Mouse (Mus musculus) activated CD4-positive, CD25-positive, alpha-beta regulatory T cell, adult 4 months (primary cell): ENCODE measurements around the gene Tmcc3. TPM values are rescaled to one million over a fixed set of nuclear protein-coding genes. Genes with fewer than 3 reads are reported as not detected.
A peak's percentile ranks its signal among the peaks of the same experiment; 100 is the strongest.

ENCODE experiments used
- ATAC-seq: one replicate; pipeline ENCODE4 v1.8.0; 2017
- polyA plus RNA-seq, 2 experiments: library from polyadenylated mRNA; unstranded; fragments of 100-300 nt; shearing (Covaris generic); gene quantifications; one replicate each; pipeline ENCODE4 v1.2.1; 2017

Gene Tmcc3
- polyA plus RNA-seq, 2 experiments from 2014 or later, result 0.44 to 1.8 TPM

DNA sequence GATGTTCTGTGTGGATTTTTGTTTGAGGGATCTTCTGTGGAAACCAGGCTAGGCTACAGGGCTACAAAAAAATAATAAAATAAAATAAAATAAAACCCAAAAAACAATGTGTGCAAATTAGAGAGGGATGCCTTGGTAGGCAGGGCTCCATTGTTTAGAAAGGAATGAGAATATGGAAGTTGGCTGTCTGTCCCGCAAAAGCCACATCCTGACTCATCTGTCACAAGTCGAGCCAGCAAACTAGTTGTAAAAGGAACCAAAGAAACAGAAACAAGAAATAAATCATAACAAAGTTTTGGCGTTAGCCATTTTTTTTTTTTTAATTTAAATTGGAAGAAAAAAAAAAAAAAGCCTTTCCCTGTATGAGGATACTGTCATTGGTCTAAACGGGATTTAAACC lies 105.9 kb downstream of the Tmcc3 start:
- no peak for ATAC-seq

DNA sequence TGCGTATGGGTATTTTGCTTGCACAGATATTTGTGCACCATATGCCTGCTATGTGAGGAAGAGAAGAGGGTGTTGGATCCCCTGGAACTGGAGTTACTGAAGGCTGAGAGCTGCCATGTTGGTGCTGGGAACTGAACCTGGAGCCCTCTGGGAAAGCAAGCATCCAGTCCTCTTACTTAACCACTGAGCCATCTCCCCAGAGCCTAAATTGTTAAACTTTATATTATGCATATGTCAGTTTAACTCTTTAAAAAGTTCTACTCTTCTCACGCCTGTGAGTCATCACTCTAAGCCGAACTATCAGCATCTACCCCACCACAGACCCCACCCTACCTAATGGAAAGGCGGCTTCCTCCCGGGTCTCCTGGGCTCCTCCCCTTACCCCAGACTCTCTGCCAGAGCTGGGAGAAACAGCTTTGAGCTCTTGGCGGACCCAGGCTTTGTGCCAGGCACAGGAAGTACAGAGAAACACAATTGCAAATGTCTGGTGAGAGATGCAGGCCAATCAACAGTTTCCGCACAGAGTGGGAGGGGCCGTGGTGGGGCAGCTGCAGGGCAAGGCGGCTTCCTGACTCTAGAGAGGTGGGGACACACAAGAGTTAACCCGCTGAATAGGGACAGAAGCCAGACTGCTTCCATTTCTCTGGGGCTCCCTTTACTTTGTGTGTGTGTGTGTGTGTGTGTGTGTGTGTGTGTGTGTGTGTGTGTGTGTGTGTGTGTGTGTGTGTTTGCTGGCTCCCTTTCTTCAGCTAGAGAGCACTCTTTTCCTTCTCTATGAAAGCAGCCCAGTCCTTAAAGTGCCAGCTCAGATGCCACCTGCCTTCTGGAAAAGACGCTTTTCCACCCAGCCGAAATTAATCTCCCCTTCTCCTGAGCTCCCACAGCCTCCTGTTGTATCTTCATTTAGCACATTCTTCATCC lies 114.5 kb downstream of the Tmcc3 start:
- peak; percentile 100 for ATAC-seq

DNA sequence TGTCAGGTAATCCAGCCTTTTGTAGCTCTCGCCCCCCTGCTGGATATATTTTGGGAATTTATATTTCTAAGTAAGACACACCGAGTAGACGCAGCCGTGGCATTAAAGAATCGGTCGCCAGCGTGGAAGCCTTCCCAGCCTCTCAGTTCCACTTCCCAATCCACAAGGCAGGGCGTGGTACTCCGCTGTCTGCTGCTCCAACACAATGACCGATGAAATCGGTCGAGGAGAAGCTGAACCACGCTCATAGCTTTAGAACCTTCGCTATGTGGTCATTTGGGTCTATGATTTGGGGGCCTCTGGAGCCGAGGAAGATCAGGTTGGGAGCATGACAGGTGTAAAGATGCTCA lies 115.1 kb downstream of the Tmcc3 start:
- no peak for ATAC-seq

DNA sequence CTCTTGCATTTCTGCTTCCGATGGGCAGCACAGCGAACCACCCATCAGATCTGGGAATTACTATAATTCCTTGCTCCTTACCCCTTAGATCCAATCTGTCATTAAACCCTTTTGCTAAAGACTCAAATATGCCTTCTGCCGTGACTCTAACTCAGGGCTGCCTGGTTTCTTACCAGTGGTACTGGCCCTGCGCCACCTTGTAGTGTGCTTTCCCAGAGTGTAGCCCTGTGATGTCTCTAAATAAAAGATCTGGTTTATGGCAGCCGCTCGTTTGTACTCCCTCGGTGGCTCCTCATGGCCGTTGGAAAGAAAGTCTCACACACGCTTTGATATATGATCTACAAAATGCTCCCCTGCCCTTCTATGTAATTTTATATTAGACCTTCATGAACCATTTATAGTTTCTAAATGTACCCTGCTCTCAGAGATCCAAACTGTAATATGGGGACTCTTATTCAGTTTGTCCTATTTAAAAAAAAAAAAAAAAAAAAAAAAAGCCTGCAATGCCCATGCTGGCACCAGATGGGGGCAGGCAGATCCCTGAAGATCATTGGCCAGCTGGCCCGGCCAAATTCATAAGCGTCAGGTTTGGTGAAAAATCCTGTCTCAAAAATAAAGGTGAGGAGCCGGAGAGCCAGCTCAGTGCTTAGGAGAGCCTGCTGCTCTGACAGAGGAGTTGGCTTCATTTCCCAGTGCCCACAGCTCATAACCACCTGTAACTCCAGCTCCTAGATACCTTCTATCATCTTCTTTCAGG lies 116.6 kb downstream of the Tmcc3 start:
- no peak for ATAC-seq

DNA sequence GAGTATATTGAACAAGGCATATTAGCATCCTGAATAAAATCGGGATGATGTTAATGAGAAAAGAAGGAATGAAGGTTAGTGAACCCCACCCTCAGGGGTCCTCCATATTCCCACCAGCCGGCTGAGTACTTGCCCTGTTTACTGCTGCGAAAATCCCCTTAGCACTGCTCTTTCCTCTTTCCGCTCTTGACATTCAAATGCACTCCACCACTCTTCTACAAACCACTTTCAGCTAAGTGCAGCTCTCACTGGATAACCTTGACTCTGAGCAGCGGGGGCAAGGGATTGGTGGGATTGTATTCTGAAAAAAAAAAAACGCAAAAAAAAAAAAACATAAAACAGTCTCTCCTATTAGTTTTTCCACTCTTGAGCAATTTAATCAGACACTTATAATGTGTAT lies 118.8 kb downstream of the Tmcc3 start:
- ATAC-seq, result no peak

DNA sequence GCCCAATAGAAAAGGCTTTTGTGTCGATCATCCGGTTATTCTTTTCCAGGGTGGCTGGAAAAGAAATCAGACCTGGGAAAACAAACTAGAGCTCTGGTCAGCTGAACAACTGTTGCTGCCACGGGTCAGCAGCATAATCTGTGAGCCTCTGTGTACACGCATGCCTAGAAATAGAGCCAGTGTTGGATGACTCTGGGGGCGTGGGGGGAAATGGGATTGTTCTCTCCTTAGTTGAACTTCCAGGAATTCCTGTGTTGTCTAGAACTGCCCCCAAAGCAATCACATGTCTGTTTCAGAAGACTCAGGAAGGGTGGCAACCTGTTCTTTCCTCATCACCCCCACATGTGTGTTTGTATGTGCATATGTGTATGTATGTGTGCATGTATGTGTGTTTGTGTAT lies 121.2 kb downstream of the Tmcc3 start:
- no peak for ATAC-seq

DNA sequence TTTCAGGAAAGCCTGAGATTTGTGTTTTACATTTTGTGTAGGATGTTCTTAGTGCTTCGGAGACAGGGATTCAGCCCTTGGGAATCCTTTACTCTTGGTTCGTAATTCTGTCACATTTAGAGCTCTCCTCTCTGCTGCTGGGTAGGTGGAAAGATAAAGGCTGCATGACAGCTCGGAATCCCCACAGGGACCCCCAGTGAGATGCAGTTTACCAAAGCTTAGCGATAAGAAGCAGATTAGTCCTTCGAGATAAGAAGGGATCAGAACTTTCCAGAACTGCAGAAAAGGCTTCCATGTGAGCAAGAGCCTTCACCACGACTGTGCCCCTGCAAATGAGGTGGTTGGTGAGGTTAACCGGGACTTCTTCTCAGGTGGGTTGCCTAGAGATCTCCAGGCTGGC lies 122.2 kb downstream of the Tmcc3 start:
- ATAC-seq, result no peak

DNA sequence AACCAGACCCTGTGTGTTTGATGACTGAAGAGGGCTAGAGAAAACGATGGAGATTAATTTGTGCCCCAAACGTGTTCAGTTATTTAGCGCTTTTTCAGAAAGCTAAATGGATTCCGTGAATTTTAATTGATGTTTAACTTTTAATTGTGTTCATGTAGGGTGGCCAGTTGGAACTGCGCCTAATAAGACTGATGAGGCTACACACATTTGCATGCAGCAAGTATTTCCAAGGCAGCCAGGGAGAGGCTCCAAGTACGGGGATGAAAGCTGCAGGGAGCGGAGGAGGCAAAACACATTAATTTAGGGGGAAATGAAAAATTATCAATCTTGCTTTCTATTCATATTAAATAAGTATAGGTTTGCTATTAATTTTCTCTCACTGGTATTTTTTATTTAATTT lies 131.0 kb downstream of the Tmcc3 start:
- no peak for ATAC-seq

DNA sequence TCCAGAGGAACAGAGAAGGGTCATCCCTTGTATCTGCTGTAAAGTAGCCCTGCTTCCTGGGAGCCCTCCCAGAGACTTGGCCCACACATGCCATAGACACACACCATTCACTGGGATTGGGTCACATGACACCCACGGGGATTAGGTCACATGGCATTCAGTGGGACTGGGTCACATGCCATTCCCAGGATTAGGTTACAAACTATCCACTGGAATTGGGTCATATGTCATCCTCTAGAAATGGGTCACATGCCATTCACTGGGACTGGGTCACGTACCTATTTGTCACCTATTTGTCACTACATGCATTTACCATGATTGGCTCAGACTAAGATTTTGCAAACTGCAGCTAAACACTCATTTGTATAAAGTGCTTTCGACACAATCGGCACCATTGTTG lies 131.7 kb downstream of the Tmcc3 start:
- ATAC-seq, result no peak

DNA sequence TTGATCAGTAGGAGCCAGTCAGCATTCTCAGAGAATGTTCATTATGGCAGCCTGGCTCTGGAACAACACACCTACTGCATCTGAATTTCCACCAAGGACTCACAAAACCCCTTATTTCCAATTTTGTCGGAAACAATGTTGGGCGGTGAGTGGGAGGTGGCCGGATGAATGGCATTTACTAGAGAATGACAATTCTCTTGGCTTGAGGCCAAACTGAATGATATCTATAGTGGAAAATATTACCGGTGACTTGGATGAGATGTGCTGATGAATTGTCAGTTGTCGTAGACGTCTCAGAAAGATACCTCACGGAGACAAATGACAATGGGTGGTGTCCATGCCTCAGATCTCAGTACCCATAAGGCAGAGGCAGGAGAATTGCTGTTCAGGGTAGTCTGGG lies 133.4 kb downstream of the Tmcc3 start:
- peak; percentile 36 for ATAC-seq

DNA sequence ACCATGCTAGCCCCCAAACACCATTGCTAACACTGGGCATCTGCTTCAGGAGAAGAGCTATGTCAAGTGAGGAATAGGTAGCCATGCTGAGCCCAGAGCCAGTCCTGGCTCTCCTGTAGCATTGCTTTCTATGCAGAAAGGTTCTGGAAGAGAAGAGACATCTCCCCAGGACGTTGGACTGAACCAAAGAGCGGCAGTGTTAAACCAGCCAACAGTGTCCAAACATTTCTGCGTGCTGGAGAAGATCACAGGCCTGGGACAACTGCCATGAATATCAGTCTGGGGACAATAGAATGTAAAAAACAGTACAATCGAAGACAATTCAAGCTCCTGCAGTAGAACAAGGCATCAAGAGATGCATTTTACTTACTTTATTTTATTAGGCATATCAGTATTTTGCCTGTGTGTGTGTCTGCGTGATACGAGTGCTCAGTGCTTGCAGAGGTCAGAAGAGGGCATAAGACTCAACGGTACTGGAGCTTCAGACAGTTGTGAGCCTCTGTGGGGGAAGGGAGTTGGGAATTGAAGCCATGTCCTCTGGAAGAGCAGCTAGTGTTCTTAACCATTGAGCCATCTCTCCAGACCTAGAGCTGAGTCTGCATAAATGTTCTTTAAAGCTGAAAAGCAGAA lies 134.7 kb downstream of the Tmcc3 start:
- ATAC-seq, result no peak

DNA sequence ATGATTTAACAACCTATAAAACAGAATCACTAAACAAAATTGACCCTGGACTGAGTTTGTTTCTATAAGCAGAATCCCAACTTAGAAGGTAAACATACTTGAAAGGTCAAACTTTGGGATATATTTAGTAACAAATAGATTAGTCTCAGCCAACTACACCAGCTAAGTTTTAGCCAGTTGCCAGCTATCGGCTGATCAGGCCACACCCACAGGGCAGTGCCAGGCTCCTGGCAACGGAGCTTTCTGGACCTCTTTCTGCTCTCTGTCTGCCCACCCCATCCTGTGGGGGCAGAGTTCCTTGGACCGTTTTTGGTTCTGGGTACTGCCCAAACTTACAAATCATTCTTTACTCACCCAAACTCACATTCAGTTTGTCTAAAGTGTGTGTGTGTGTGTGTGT lies 137.9 kb downstream of the Tmcc3 start:
- ATAC-seq, result no peak

DNA sequence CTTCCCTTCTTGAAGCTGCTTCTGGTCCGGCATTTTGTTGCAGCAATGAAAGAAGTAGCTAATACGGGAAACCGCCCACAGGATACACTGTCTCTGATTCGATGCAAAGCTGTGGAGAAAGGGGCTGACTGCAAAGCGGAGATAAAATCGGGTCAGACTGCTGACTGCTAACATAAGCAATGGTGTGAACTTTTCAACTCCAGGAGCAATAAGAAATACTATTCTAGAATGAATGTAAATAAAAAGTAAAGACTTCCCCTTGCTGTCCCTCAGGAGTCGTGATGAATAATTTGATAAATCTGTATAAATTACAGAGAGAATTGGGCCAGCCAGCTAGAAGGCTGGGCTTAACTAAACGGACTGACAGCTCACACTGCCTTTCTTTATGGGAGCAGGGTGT lies 139.0 kb downstream of the Tmcc3 start:
- no peak for ATAC-seq

DNA sequence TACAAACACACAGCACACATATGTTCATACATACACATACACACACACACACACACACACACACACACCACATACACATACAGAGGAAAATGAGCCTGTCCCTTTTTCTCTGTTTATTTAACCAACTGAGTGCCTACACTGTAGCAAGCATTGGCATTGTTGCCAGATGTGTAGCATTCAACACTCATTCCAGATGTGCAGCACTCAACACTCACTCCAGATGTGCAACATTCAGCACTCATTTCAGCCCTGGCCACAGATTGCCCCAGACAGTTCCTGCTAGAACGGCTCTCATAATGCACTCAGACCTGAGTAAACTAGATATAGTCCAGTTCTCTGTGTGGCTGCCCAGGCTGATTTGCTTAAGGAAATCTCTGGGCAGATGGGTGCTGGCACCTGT lies 145.7 kb downstream of the Tmcc3 start:
- ATAC-seq, result no peak

DNA sequence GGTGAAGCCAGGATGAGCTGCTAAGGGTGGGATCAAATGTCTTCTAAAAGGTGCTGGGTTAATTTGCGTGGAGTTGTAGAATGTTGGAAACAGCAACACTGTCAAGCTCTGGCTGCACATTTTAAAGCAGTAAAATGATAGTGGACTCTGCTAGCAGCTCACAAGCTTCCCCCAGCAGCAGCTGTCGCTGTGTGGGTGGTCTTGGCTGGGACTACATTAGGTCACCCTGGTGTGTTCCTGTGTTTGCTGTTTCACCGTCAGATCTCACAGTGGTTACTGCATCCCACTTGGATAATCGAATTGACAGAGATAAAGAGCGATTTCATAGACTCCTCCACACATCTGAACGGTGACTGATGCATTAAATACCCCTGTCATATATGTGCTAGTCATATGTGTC lies 146.9 kb downstream of the Tmcc3 start:
- ATAC-seq, result no peak

DNA sequence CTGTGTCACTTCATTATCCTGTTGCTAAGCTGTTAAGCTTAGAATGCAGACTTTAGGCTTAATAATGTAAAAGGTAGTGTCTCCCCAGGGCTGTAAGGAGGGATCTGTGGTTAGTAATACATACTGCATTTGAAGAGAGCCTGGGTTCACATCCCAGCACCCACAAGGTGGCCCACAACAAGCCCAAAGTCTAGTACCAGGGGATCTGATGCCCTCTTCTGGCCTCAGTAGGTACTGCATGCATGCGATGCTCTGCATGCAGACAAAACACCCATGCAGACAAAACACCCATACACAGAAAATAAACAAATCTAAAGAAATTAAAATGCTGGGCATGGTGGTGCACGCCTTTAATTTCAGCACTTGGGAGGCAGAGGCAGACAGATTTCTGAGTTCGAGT lies 149.6 kb downstream of the Tmcc3 start:
- ATAC-seq, result no peak

DNA sequence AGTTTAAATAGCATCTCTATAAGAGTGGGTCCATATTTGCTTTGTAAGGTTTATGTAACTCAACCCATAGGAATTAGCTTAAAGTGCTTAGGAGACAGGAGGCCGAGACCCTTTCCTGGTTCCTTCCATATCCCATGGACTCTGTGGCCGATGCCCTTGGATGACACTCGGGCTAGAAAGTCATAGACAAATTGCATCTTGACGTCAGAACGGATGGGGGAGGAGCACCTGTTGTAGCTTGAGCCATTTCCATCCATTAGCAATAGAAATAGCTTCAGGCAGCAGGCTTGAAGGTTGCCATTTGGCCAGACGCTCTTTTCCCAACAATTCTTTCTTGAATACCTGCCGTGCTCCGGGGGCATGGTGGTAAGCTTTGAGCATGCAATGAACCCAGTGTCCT lies 150.1 kb downstream of the Tmcc3 start:
- ATAC-seq, result no peak

DNA sequence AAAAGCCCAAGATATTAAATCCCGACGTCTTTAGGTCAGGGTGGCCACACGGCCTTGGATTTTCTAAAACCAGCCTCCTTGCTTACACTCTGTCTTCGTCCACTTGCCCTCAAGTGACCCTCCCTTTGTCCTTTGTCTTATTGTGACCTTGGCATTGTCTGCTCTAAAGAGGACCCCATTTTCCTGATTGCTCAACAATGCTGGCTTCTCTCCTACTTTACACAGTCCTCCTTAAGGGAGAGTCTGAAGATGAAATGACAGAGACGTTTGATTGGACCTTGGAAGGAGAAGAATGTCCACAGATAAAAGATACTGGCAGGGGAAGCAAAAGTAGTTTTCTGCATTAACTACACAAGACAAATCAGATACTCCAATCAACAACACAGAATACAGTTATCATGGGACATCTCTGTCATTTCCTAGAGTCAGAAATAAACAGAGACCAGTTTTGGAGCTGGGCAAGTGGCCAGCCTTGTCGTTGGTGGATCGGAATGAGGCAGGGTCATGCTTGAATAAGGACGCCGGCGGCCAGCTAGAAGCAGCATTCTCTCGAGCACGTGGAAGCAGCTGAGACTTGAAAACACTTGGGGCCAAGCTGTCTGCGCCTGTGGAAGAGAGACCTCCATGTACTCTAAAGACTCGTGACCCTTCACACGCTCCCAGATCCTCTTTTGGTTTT lies 150.8 kb downstream of the Tmcc3 start:
- no peak for ATAC-seq

DNA sequence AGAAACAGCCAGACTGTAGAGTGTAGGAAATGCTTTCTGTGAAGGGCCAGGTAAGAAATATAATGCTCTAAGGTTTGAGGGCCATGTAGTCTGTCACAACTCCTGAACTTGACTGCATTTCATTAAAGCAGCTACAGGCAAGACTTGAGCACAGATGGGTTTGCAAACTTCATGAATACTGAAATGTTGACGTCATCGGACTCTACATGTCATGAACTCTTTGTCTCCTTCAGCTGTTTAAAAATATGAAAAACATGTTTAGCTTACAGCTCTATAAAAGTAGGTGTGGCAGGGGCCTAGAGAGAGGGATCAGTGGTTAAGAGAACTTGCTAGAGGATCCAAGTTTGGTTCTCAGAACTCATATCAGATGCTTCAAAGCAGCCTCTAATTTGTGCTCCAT lies 151.7 kb downstream of the Tmcc3 start:
- no peak for ATAC-seq

DNA sequence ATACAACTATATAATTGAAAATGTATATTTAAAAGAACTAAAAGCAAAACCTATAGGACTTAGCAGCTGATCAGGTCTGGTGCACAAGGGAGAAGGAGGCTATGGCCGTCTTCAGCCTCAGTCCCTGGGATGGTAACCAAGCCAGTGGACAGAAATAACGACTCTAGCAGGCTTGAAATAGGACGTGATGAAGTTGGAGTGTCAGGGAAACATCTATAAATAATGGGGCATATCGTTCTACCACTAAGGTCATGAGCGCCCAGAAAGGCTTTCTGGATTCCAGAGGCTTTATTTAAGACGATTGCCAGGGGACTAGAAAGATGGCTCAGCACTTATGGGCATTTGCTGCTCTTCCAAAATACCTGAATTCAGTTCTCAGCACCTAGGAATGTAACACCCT lies 153.9 kb downstream of the Tmcc3 start:
- ATAC-seq, result no peak

DNA sequence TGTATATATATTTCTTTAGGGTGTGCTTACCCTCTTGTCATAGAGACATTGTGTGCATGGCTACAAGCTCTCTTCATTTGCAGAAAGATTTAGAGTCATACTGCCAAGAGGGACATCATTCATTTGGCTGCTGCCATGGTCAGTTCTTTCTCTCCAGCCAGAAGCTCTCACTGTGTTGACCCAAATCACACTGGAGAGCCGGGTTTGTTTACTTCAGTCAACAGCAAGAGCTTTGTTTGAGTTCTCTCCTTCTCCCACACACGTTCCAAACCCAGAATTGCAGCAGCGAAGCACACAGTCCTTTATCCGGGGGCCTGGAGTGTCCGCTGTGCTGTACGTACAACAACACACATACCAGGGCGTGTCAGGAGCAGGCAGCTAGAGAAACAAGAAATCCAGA lies 154.6 kb downstream of the Tmcc3 start:
- no peak for ATAC-seq

DNA sequence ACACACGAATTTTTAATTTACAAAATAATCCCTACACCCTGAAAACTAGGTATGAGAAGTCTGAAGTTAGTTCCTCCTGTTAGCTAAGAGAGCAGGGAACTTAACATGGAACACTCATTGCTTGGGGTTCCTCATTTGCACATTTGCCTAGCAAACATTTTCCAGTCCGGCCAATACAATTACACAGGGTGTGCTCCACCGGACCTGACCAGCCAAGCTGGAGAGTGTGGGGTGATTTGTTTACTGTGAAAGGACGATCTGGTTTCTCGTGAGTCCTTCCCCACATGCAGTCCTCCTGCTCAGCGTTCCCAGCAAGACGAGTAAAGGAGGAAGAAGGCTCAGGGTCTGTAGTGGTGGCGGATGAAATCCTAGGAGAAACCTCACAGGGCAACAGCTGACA lies 159.7 kb downstream of the Tmcc3 start:
- no peak for ATAC-seq

DNA sequence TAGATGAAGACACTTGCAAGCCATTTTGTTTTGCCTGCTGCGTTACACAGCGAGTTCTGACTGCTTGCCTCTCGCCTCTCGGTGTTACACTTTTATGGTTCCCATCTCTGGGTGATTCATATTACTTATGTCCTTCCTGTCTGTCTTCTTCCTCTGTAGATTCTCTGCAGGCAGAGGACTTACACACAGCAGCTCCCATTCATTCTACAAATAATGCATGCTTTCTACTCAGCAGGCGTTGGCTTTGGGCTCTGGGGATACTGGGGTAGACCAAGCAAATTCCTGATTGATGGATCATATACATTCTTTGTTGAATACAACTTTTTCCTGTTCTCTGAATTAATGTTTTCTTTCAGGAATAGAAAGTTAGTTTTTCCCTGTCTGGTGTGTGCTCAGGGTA lies 161.8 kb downstream of the Tmcc3 start:
- no peak for ATAC-seq
